Mouse (Mus musculus): Measurements from ENCODE around the gene Rnf183.
"Not testable (repeated sequence)": the region's sequence is repeated elsewhere in the genome, so short reads cannot be mapped to it uniquely, and the experiment has no call there.

Rnf183 gene

GRCm38 (mm10) chr4:62435081-62435480 is at the start of gene Rnf183:
Rnf183 (minus strand) TSS chr4:62435252.
- no peak for DNase-seq (ENCODE audit: low read depth, low spot score)

- DNase-seq (ENCODE audit: low read depth, low spot score) = no peak
These were observed 45.9 kb upstream of the Rnf183 start for GRCm38 (mm10) chr4:62480709-62481605.

GRCm38 (mm10) chr4:62479937-62480708 is 45.1 kb upstream of the Rnf183 start, which contains the start of gene Bspry:
Bspry (plus strand) TSS chr4:62480053.
- DNase-seq (ENCODE audit: low read depth, low spot score) = no peak

- not testable (repeated sequence) for DNase-seq (ENCODE audit: low read depth, low spot score)
These were observed 44.5 kb upstream of the Rnf183 start for GRCm38 (mm10) chr4:62479593-62479936.

- no peak for DNase-seq (ENCODE audit: low read depth, low spot score)
These were observed 42.6 kb upstream of the Rnf183 start for GRCm38 (mm10) chr4:62477542-62478244.

- no peak for DNase-seq (ENCODE audit: low read depth, low spot score)
These were observed 40.7 kb upstream of the Rnf183 start for GRCm38 (mm10) chr4:62475793-62476192.

GRCm38 (mm10) chr4:62475131-62475530 is 40.1 kb upstream of the Rnf183 start:
- no peak for DNase-seq (ENCODE audit: low read depth, low spot score)

- no peak for DNase-seq (ENCODE audit: low read depth, low spot score)
These were observed 37.0 kb upstream of the Rnf183 start for GRCm38 (mm10) chr4:62472071-62472470.

GRCm38 (mm10) chr4:62470598-62471051 is 35.6 kb upstream of the Rnf183 start, which contains the start of gene Wdr31:
Wdr31 (minus strand) TSS chr4:62470896.
- peak; percentile 64 for DNase-seq (ENCODE audit: low read depth, low spot score)

GRCm38 (mm10) chr4:62468158-62468557 is 33.1 kb upstream of the Rnf183 start:
- DNase-seq (ENCODE audit: low read depth, low spot score) = peak; percentile 22

- DNase-seq (ENCODE audit: low read depth, low spot score) = no peak
These were observed 28.1 kb upstream of the Rnf183 start for GRCm38 (mm10) chr4:62463124-62463523.

- DNase-seq (ENCODE audit: low read depth, low spot score) = no peak
These were observed 25.3 kb upstream of the Rnf183 start for GRCm38 (mm10) chr4:62460348-62460747.

- peak; percentile 18 for DNase-seq (ENCODE audit: low read depth, low spot score)
These were observed 24.0 kb upstream of the Rnf183 start for GRCm38 (mm10) chr4:62459081-62459480.

- peak; percentile 57 for DNase-seq (ENCODE audit: low read depth, low spot score)
These were observed 19.9 kb upstream of the Rnf183 start for GRCm38 (mm10) chr4:62454995-62455394.

GRCm38 (mm10) chr4:62440986-62441385 is 5.9 kb upstream of the Rnf183 start:
- DNase-seq (ENCODE audit: low read depth, low spot score) = peak; percentile 88

- no peak for DNase-seq (ENCODE audit: low read depth, low spot score)
These were observed 5.5 kb upstream of the Rnf183 start for GRCm38 (mm10) chr4:62440544-62440943.

GRCm38 (mm10) chr4:62439793-62440192 is 4.7 kb upstream of the Rnf183 start:
- DNase-seq (ENCODE audit: low read depth, low spot score) = no peak

GRCm38 (mm10) chr4:62437871-62438270 is 2.8 kb upstream of the Rnf183 start:
- no peak for DNase-seq (ENCODE audit: low read depth, low spot score)

GRCm38 (mm10) chr4:62437256-62437778 is 2.3 kb upstream of the Rnf183 start:
- DNase-seq (ENCODE audit: low read depth, low spot score) = peak; percentile 15

GRCm38 (mm10) chr4:62433939-62434870 is 847 bp downstream of the Rnf183 start:
- DNase-seq (ENCODE audit: low read depth, low spot score) = peak; percentile 55
